Mouse (Mus musculus) heart, adult 2 months (tissue): ENCODE data around the gene Ryr1. TPM values are rescaled to one million over a fixed set of nuclear protein-coding genes. Genes with fewer than 3 reads are reported as not detected.
"Not testable (repeated sequence)": the region's sequence is repeated elsewhere in the genome, so short reads cannot be mapped to it uniquely, and the experiment has no call there.

Source experiments
- DNase-seq, 2 experiments: peaks; one replicate each; pipeline ENCODE4 v3.0.0; 2021
- H3K27ac ChIP-seq: fragments of 200-600 bp; 2 replicates; pipeline ENCODE4 v1.8.1; 2022
- H3K27me3 ChIP-seq: fragments of 200-500 bp; 2 replicates; pipeline ENCODE4 v1.6.1; 2012; ENCODE audit warnings: mild to moderate bottlenecking, low read length, inconsistent platforms, mixed read lengths; ENCODE audit not compliant: control insufficient read depth, insufficient read depth
- H3K36me3 ChIP-seq: fragments of 200-500 bp; 2 replicates; pipeline ENCODE4 v1.6.1; 2012; ENCODE audit warnings: low read length, inconsistent platforms; ENCODE audit not compliant: control insufficient read depth, insufficient read depth
- H3K4me1 ChIP-seq: fragments of 200-500 bp; 2 replicates; pipeline ENCODE4 v1.6.1; 2011; ENCODE audit warnings: low read length; ENCODE audit not compliant: control insufficient read depth, insufficient read depth
- H3K4me3 ChIP-seq: fragments of 200-600 bp; 2 replicates; pipeline ENCODE4 v1.8.1; 2022
- H3K79me2 ChIP-seq: fragments of 200-500 bp; replicated peaks from 2 replicates; pipeline ENCODE4 v1.6.1; 2012; ENCODE audit warnings: mild to moderate bottlenecking, inconsistent platforms, low read length, moderate library complexity, mixed read lengths; ENCODE audit not compliant: control insufficient read depth, insufficient read depth
- H3K9ac ChIP-seq: fragments of 200-500 bp; 2 replicates; pipeline ENCODE4 v1.6.1; 2012; ENCODE audit warnings: low read depth, mild to moderate bottlenecking, control low read depth, inconsistent platforms, low read length, mixed read lengths
- CTCF ChIP-seq: fragments of 200-600 bp; IDR thresholded peaks from 2 replicates; pipeline ENCODE4 v1.8.1; 2022; ENCODE audit warnings: antibody characterized with exemption, mild to moderate bottlenecking, moderate library complexity
- EP300 ChIP-seq: fragments of 200-500 bp; IDR thresholded peaks from 2 replicates; pipeline ENCODE4 v1.6.1; 2011; ENCODE audit warnings: low read depth, low read length, control low read depth; ENCODE audit not compliant: insufficient read depth
- POLR2A ChIP-seq: fragments of 200-500 bp; IDR thresholded peaks from 2 replicates; pipeline ENCODE4 v1.6.1; 2011; ENCODE audit warnings: mild to moderate bottlenecking, low read depth, low read length, control low read depth; ENCODE audit not compliant: insufficient read depth
- WGBS: fragments of 180-500 bp; shearing (Covaris S2); methylation state at CpG from one replicate; pipeline ENCODE4 v1.1.7; 2018; 5-methylcytosine and 5-hydroxymethylcytosine counted together
- intact Hi-C: fragments of 180-260 bp; cut with DNase I; formaldehyde crosslinking; loops from one replicate; pipeline ENCODE4 v1.15.1; 2025
- polyA plus RNA-seq: library from polyadenylated mRNA; depleted of rRNA; stranded (reverse); fragments of >200 nt; gene quantifications from 2 replicates; pipeline ENCODE4 v1.2.3, GENCODE M21; 2012
- total RNA-seq, 2 experiments: library from RNA; stranded (reverse); gene quantifications; 2 replicates each; pipeline ENCODE4 v1.2.3; 2021

Ryr1 gene
- total and polyA plus RNA-seq, 3 experiments = under 0.01 to 0.18 (median 0.08) TPM

- H3K27ac ChIP-seq = no peak overlapping the region
- no peak for TF ChIP-seq CTCF
- TF ChIP-seq POLR2A = no peak
- no peak for TF ChIP-seq EP300
- 7% methylated on average over 15 of the region's 15 CpGs for WGBS
- no peak for DNase-seq
- intact Hi-C loops = no loop called here
- H3K79me2 ChIP-seq = no peaks in the 10 kb centered on the region
- H3K27me3 ChIP-seq = peaks cover 7% of the 10 kb centered on the region
- no peaks in the 10 kb centered on the region for H3K4me1 ChIP-seq
- no peaks in the 10 kb centered on the region for H3K36me3 ChIP-seq
- no peak overlapping the region for H3K9ac ChIP-seq
- H3K4me3 ChIP-seq = no peak overlapping the region
These were observed 57.2 kb downstream of the Ryr1 start for GRCm38 (mm10) chr7:29067758-29068157.

GRCm38 (mm10) chr7:29063476-29063875, 61.5 kb downstream of the Ryr1 start:
- H3K4me1 ChIP-seq, H3K27me3 ChIP-seq, intact Hi-C loops, H3K36me3 ChIP-seq, DNase-seq, H3K79me2 ChIP-seq, H3K27ac ChIP-seq, H3K4me3 ChIP-seq, H3K9ac ChIP-seq: not testable (repeated sequence)
- 62% methylated on average over 7 of the region's 7 CpGs for WGBS

GRCm38 (mm10) chr7:29061522-29062037, 63.4 kb downstream of the Ryr1 start:
- Histone ChIP-seq H3K9ac (no peak overlapping the region), H3K4me3 (no peak overlapping the region), H3K4me1 (no peaks in the 10 kb centered on the region), H3K27me3 (peaks cover 3% of the 10 kb centered on the region; the same call in 1 of the 2 replicates), H3K79me2 (no peaks in the 10 kb centered on the region), H3K36me3 (no peaks in the 10 kb centered on the region), H3K27ac (no peak overlapping the region)
- TF ChIP-seq CTCF = peak; percentile 60
- TF ChIP-seq EP300 = no peak
- TF ChIP-seq POLR2A = no peak
- 7% methylated on average over 19 of the region's 19 CpGs for WGBS
- intact Hi-C loops = no loop called here
- DNase-seq = no peak

GRCm38 (mm10) chr7:29059445-29059844, 65.5 kb downstream of the Ryr1 start:
- 75% methylated on average over 19 of the region's 19 CpGs for WGBS
- Histone ChIP-seq H3K27ac (no peak overlapping the region), H3K27me3 (peaks cover 3% of the 10 kb centered on the region; the same call in 1 of the 2 replicates), H3K79me2 (no peaks in the 10 kb centered on the region), H3K4me3 (no peak overlapping the region), H3K9ac (no peak overlapping the region), H3K36me3 (no peaks in the 10 kb centered on the region), H3K4me1 (no peaks in the 10 kb centered on the region)
- TF ChIP-seq CTCF (no peak), EP300 (no peak), POLR2A (no peak)
- no peak for DNase-seq
- intact Hi-C loops = no loop called here

- intact Hi-C loops = no loop called here
- TF ChIP-seq CTCF (no peak), POLR2A (no peak), EP300 (no peak)
- Histone ChIP-seq H3K4me3 (no peak overlapping the region), H3K9ac (no peak overlapping the region), H3K27me3 (no peaks in the 10 kb centered on the region), H3K36me3 (no peaks in the 10 kb centered on the region), H3K4me1 (no peaks in the 10 kb centered on the region), H3K27ac (no peak overlapping the region), H3K79me2 (no peaks in the 10 kb centered on the region)
- DNase-seq = no peak
- 7% methylated on average over 19 of the region's 19 CpGs for WGBS
These were observed 72.2 kb downstream of the Ryr1 start for GRCm38 (mm10) chr7:29052821-29053220.

GRCm38 (mm10) chr7:29050797-29051196, 74.2 kb downstream of the Ryr1 start:
- H3K27ac ChIP-seq = no peak overlapping the region
- no peaks in the 10 kb centered on the region for H3K27me3 ChIP-seq
- TF ChIP-seq EP300 (no peak), CTCF (peak; percentile 69)
- H3K4me1 ChIP-seq = no peaks in the 10 kb centered on the region
- no peaks in the 10 kb centered on the region for H3K36me3 ChIP-seq
- WGBS = 32% methylated on average over 2 of the region's 2 CpGs
- no peak for DNase-seq
- no peaks in the 10 kb centered on the region for H3K79me2 ChIP-seq
- H3K9ac ChIP-seq = no peak overlapping the region
- H3K4me3 ChIP-seq = no peak overlapping the region
- intact Hi-C loops = loop anchor here (2.0 kb wide), 1 partner anchor 246 kb away; no protein-coding TSS in a partner anchor

- Histone ChIP-seq H3K27me3 (no peaks in the 10 kb centered on the region; the same call in 1 of the 2 replicates), H3K4me3 (no peak overlapping the region), H3K27ac (no peak overlapping the region), H3K4me1 (no peaks in the 10 kb centered on the region), H3K79me2 (no peaks in the 10 kb centered on the region), H3K9ac (no peak overlapping the region), H3K36me3 (no peaks in the 10 kb centered on the region)
- WGBS = 74% methylated on average over 11 of the region's 11 CpGs
- DNase-seq = no peak
- intact Hi-C loops = loop anchor here (10.0 kb wide), 1 partner anchor 476 kb away; no protein-coding TSS in a partner anchor
- TF ChIP-seq POLR2A = no peak
- no peak for TF ChIP-seq CTCF
- TF ChIP-seq EP300 = no peak
These were observed 76.4 kb downstream of the Ryr1 start for GRCm38 (mm10) chr7:29048615-29049014.
